Mouse (Mus musculus) G1E (cell line): ENCODE measurements around the gene Sgo2b. TPM values are rescaled to one million over a fixed set of nuclear protein-coding genes. Genes with fewer than 3 reads are reported as not detected.

Source experiments
- ATAC-seq: 2 replicates; pipeline ENCODE4 v1.8.0; 2016; ENCODE audit warnings: mild to moderate bottlenecking; ENCODE audit not compliant: insufficient number of reproducible peaks, poor library complexity, low FRiP score, severe bottlenecking; ENCODE audit errors: extremely low read depth
- DNase-seq: peaks from one replicate; pipeline ENCODE4 v3.0.0; 2012; ENCODE audit warnings: low spot score
- H3K27me3 ChIP-seq: 2 replicates; pipeline ENCODE4 v1.6.1; 2012; ENCODE audit warnings: mild to moderate bottlenecking, low read length, inconsistent platforms; ENCODE audit not compliant: insufficient read depth
- H3K36me3 ChIP-seq: replicated peaks from 2 replicates; pipeline ENCODE3; 2012; ENCODE audit warnings: mild to moderate bottlenecking, inconsistent platforms
- H3K4me1 ChIP-seq: 2 replicates; pipeline ENCODE4 v1.6.1; 2012; ENCODE audit warnings: low read depth, low read length, inconsistent platforms, mixed read lengths; ENCODE audit not compliant: insufficient read depth
- H3K4me3 ChIP-seq: 2 replicates; pipeline ENCODE4 v1.5.1; 2012; ENCODE audit warnings: low read depth, mild to moderate bottlenecking, inconsistent platforms, low read length, moderate library complexity, mixed read lengths
- H3K9me3 ChIP-seq: replicated peaks from 2 replicates; pipeline ENCODE4 v1.6.1; 2012; ENCODE audit warnings: inconsistent platforms
- CTCF ChIP-seq: IDR thresholded peaks from 2 replicates; pipeline ENCODE4 v1.5.1; 2012; ENCODE audit warnings: low read depth, low read length, inconsistent platforms, mixed read lengths
- GATA1 ChIP-seq: IDR thresholded peaks from 2 replicates; pipeline ENCODE4 v1.6.1; 2012; ENCODE audit warnings: borderline replicate concordance, low read length, inconsistent platforms, mixed read lengths
- GATA2 ChIP-seq: IDR thresholded peaks from 2 replicates; pipeline ENCODE4 v1.6.1; 2012; ENCODE audit warnings: low read depth, low read length, inconsistent platforms, borderline replicate concordance
- POLR2AphosphoS5 ChIP-seq: IDR thresholded peaks from 2 replicates; pipeline ENCODE4 v1.6.1; 2012; ENCODE audit warnings: low read depth, low read length, inconsistent platforms; ENCODE audit not compliant: insufficient replicate concordance
- TAL1 ChIP-seq: conservative IDR thresholded peaks from 2 replicates; pipeline ENCODE4 v1.6.1; 2012; ENCODE audit warnings: low read depth, low read length, inconsistent platforms, mixed read lengths
- polyA plus RNA-seq: library from polyadenylated mRNA; stranded (reverse); fragments of >175 nt; gene quantifications from 2 replicates; pipeline ENCODE4 v1.2.3, GENCODE M21; 2012
- total RNA-seq, 2 experiments: library from RNA; stranded (forward) in 1 of 2; stranded (reverse) in 1 of 2; fragments of 200-1000 nt in 1 of 2; fragments of >200 nt in 1 of 2; fragmentation: Nextera tagmentation in 1 of 2; gene quantifications; 2 replicates each; pipeline ENCODE4 v1.2.3; 2014 to 2017

The Sgo2b gene
- total and polyA plus RNA-seq, 3 experiments = 0.05 TPM; not detected in 2

DNA sequence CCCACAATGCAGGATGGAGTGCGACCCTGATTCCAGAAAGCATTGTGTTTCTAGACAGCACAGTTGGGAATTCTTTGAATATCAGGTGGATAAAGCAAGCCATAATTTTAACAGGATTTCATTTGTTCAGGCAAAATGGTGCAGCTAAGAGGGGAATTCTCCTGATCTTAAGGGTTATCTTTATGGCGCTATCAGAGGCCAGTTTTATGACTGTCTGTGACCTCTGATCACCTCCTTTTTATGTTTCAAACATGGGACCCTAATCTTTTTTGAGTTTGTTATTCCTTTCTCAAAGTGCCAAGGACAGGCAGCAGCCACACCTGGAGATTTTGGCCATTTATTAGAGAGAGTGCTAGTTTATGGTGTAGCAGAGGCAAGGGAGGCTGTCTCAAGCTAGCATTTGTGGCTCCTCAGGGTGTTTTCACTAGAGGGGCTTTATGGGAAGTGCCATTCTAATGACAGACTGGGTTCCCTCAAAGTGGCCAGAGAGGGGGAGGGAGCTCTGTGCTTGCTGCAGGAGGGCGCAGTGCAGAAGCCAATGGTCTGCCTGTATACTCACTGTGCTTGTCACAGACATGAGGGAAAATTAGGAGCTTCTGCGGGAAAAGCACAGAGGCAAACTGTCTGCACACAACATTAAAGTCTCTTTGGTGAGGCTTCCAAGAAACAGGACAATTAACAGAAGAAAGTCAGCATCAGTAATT, 30.6 kb downstream of the Sgo2b start:
- H3K9me3 ChIP-seq = 0 out of 2 replicates have a peak, but pooled peaks cover 4% of the 10 kb centered on the region
- no peak for TF ChIP-seq POLR2AphosphoS5
- TF ChIP-seq GATA2 = no peak
- TF ChIP-seq CTCF = no peak
- TF ChIP-seq TAL1 = no peak
- TF ChIP-seq GATA1 = no peak
- H3K4me1 ChIP-seq = no peaks in the 10 kb centered on the region
- H3K27me3 ChIP-seq = no peaks in the 10 kb centered on the region
- ATAC-seq = no peak
- no peak for DNase-seq
- no peaks in the 10 kb centered on the region for H3K36me3 ChIP-seq
- H3K4me3 ChIP-seq = no peak overlapping the region

DNA sequence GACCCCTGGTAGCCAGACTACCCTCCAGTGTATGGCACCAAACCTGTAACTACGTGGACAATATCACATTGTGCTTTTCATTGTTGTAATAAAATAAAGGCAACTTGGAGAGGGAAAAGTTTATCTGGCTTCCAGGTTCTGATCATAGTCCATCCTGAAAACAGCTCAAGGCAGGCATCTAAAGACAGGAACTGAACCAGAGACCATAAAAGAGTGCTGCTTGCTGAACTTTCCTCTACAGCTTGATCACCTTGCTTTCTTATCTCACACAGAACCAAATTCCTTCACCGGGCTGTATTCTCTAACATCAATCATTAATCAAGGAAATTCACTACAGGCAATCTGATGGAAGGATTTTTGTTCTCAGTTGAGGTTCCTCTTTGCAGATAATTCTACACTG, 57.0 kb downstream of the Sgo2b start:
- TF ChIP-seq CTCF (no peak), GATA1 (no peak), TAL1 (no peak), POLR2AphosphoS5 (no peak), GATA2 (no peak)
- ATAC-seq = no peak

DNA sequence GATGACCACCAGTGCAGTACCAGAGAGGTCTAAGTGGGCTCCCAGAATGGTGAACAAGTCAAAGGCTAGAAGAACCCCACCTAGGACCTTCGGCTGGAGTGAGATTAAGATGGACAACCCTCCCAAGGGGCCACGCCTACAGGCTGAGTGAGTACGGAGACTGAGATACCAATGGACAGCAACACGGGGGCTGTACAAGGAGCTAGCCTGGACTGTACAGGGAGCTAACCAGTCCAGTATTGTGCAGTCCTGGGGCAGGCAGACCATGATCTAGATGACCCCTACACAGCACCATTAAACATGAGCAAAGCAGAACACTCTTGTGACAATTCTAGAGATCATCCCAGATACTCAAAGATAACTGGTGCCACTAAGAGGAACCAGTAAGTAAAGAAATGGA, 73.7 kb downstream of the Sgo2b start:
- TF ChIP-seq GATA1 (no peak), GATA2 (no peak), CTCF (no peak), POLR2AphosphoS5 (no peak), TAL1 (no peak)
- DNase-seq = no peak
- Histone ChIP-seq H3K4me1 (no peaks in the 10 kb centered on the region), H3K36me3 (no peaks in the 10 kb centered on the region), H3K9me3 (no peaks in the 10 kb centered on the region), H3K4me3 (no peak overlapping the region), H3K27me3 (no peaks in the 10 kb centered on the region)
- no peak for ATAC-seq

More for the DNA sequence above, 57.0 kb downstream of the Sgo2b start:
- Histone ChIP-seq H3K4me3 (no peak overlapping the region), H3K36me3 (no peaks in the 10 kb centered on the region), H3K9me3 (no peaks in the 10 kb centered on the region), H3K4me1 (no peaks in the 10 kb centered on the region), H3K27me3 (no peaks in the 10 kb centered on the region)
- DNase-seq = no peak

DNA sequence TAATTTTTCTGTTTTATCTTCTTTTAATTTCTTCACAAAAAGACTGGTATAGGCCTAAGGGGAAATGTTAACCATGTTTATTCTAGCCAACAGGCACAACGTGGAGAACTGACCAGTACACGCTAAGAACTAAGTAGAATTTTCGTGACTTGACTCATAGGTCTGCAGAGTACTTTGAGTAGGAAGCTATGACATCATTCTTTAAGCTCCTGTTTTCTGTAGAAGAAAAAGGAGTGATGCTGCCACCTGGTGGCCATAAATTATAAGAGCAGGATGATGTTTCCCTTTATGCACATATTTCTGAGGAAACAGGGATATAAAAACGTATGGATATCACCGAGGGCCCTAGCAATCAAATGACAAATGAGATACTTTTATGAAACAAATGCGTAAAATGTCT, 74.7 kb downstream of the Sgo2b start:
- no peaks in the 10 kb centered on the region for H3K4me1 ChIP-seq
- H3K27me3 ChIP-seq = no peaks in the 10 kb centered on the region
- DNase-seq = no peak
- no peaks in the 10 kb centered on the region for H3K36me3 ChIP-seq
- peak; percentile 52; the same call in 1 of the 2 replicates for ATAC-seq
- TF ChIP-seq GATA1 = no peak
- TF ChIP-seq GATA2 = no peak
- no peak for TF ChIP-seq POLR2AphosphoS5
- TF ChIP-seq TAL1 = no peak
- no peak for TF ChIP-seq CTCF
- no peaks in the 10 kb centered on the region for H3K9me3 ChIP-seq
- H3K4me3 ChIP-seq = no peak overlapping the region

DNA sequence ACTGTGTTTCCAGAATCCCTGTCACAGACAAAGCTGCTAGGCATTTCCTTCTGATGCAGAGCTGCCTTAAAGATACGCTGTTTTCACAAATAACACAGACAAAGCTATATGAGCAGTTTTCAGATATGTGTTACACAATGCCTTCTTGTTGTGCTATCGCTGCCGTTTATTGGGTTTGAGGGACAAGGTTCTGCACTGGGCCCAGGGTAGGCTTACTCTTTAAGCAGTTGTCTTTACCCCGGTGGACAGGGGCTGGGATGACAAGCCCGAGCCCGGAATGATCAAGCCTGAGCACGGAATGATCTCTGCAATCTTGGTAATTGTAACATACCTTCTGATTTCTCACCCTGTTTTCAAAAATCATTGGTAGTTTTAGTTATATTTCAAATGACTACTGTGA, 75.1 kb downstream of the Sgo2b start:
- DNase-seq (no peak), ATAC-seq (no peak)
- no peak overlapping the region for H3K4me3 ChIP-seq
- no peaks in the 10 kb centered on the region for H3K4me1 ChIP-seq
- TF ChIP-seq TAL1 (no peak), GATA2 (no peak), CTCF (no peak), POLR2AphosphoS5 (no peak), GATA1 (no peak)
- H3K36me3 ChIP-seq = no peaks in the 10 kb centered on the region
- no peaks in the 10 kb centered on the region for H3K27me3 ChIP-seq
- no peaks in the 10 kb centered on the region for H3K9me3 ChIP-seq
